8 mouse cellular contexts compared by ENCODE assay signal in genomic region chr6:17358896-17359690, GRCm38 (mm10). TPM values are rescaled to one million over a fixed set of nuclear protein-coding genes. Genes with fewer than 3 reads are reported as not detected.
DNase-seq lines count a peak whose midpoint lies in the region; ATAC-seq and TF ChIP-seq lines count a peak whose summit lies in the region.

No protein-coding gene starts in this region.

- peak; percentile 39; the same call in 1 of the 2 replicates for TF ChIP-seq CTCF in E14TG2a.4 (conservative IDR thresholded peaks at IDR 0.05; ENCODE audit: low read length)

- DNase-seq in kidney, adult 8-10 months = peak; percentile 10 to 16
- no peak for DNase-seq in kidney, adult 11 months
- DNase-seq in c-Kit-positive CD71-positive TER-119-negative erythroid progenitor cells, embryonic 14.5 days (ENCODE audit: low read depth) = peak; percentile 8
- peak; percentile 39 to 53 for DNase-seq in kidney, postnatal 36 days
- peak; percentile 63 for DNase-seq in mesoderm, embryonic 11.5 days (ENCODE audit: low read depth, low spot score)
- DNase-seq in thymus, postnatal 0 days (ENCODE audit: low spot score) = peak; percentile 23

- no peaks in the 10 kb centered on the region for H3K27me3 ChIP-seq in E14TG2a.4 (ENCODE audit: insufficient read depth, low read length)
- H3K27me3 ChIP-seq in forebrain, embryonic 16.5 days (replicated peaks; ENCODE audit: control insufficient read depth, insufficient read depth, low read length) = no peaks in the 10 kb centered on the region

- ATAC-seq in forebrain, embryonic 16.5 days = peak; percentile 83

- H3K9ac ChIP-seq in forebrain, embryonic 16.5 days (replicated peaks; ENCODE audit: low read depth, low read length) = no peak overlapping the region

- no peaks in the 10 kb centered on the region for H3K4me1 ChIP-seq in E14TG2a.4 (replicated peaks; ENCODE audit: low read depth, low read length)
- no peaks in the 10 kb centered on the region for H3K4me1 ChIP-seq in forebrain, embryonic 16.5 days (replicated peaks; ENCODE audit: control insufficient read depth, insufficient read depth, low read length)

- WGBS in forebrain, embryonic 16.5 days = 14% methylated on average over 6 of the region's 6 CpGs

- no peaks in the 10 kb centered on the region for H3K9me3 ChIP-seq in E14TG2a.4 (ENCODE audit: low read length)
- H3K9me3 ChIP-seq in forebrain, embryonic 16.5 days (ENCODE audit: control insufficient read depth, low read length) = no peaks in the 10 kb centered on the region

- H3K4me2 ChIP-seq in forebrain, embryonic 16.5 days (ENCODE audit: low read length) = no peak overlapping the region

- no peak overlapping the region for H3K4me3 ChIP-seq in E14TG2a.4 (replicated peaks; ENCODE audit: low read length)
- no peak overlapping the region for H3K4me3 ChIP-seq in forebrain, embryonic 16.5 days (replicated peaks; ENCODE audit: low read length)

- H3K27ac ChIP-seq in forebrain, embryonic 16.5 days (ENCODE audit: low read length) = no peak overlapping the region

- H3K36me3 ChIP-seq in E14TG2a.4 (ENCODE audit: insufficient read depth, low read length) = no peaks in the 10 kb centered on the region
- H3K36me3 ChIP-seq in forebrain, embryonic 16.5 days (ENCODE audit: control insufficient read depth, insufficient read depth) = no peaks in the 10 kb centered on the region

RNA-seq across cellular contexts. Expression of gene Cav1, which starts 53.0 kb away (rescaled TPM):
- polyA plus RNA-seq in forebrain, embryonic 16.5 days (2015; fragmentation: Nextera tagmentation; extraction: Ambion mirVana) = 34.9 and 50.3 TPM in 2 replicates
- 42.1 and 46.4 TPM in 2 replicates for polyA plus RNA-seq in thymus, postnatal 0 days (2015; fragmentation: Nextera tagmentation; extraction: Ambion mirVana)
